Mouse (Mus musculus) adipose tissue, adult 10 weeks (tissue): ENCODE measurements around the gene Ing3. TPM values are rescaled to one million over a fixed set of nuclear protein-coding genes. Genes with fewer than 3 reads are reported as not detected.

Source experiments
- polyA plus RNA-seq: library from polyadenylated mRNA; stranded (reverse); fragments of 350-450 nt; fragmentation: Illumina TruSeq; extraction: RNeasy Lipid Tissue Mini Kit (QIAGEN cat#74804); gene quantifications from one replicate; pipeline ENCODE4 v1.2.3, GENCODE M21; 2014; ENCODE audit warnings: low read depth, low replicate concordance

The Ing3 gene
- polyA plus RNA-seq: 15.0 TPM

GRCm38 (mm10) chr6:21949226-21949731, at the start of gene Ing3:
Ing3 (plus strand) TSS chr6:21949571.

GRCm38 (mm10) chr6:21985732-21986540, 36.6 kb downstream of the Ing3 start, which contains the start of gene Cped1:
Cped1 (plus strand) TSS chr6:21985916.

Other genes with a start within 250 kb of the Ing3 start
- 75.0 TPM for gene Tspan12, start 97.1 kb upstream of the Ing3 start, polyA plus RNA-seq
- gene Cped1, start 36.3 kb downstream of the Ing3 start, polyA plus RNA-seq: 27.8 TPM